Mouse (Mus musculus) erythroblast, embryonic 14.5 days (primary cell): ENCODE results near the gene Fam57a.

Experiments used
- GATA1 ChIP-seq: IDR thresholded peaks from 2 replicates; pipeline ENCODE4 v1.6.1; 2012; ENCODE audit warnings: low read length, inconsistent platforms, mixed read lengths
- TAL1 ChIP-seq: IDR thresholded peaks from 3 replicates; pipeline ENCODE4 v1.6.1; 2012; ENCODE audit warnings: low read length, inconsistent platforms, mixed read lengths

- TF ChIP-seq TAL1 = no peak
- TF ChIP-seq GATA1 = no peak
Observed at GRCm38 (mm10) chr11:76236136-76236535, 56.7 kb downstream of the Fam57a start.
